Mouse (Mus musculus) stomach, embryonic 14.5 days (tissue): ENCODE measurements at regions not wholly inside any gene's neighbourhood (a gene's known extent, or its start where the extent isn't known, plus 50 kb on each side); places are given as distances from the start of the nearest gene placed in this dataset.

ENCODE experiments used
- ATAC-seq: fragments of 200-750 bp; cut with Nextera tagmentation; 2 replicates; pipeline ENCODE4 v1.8.0; 2017; ENCODE audit warnings: low read depth, moderate TSS enrichment; ENCODE audit not compliant: insufficient number of reproducible peaks, insufficient read depth, low FRiP score
- H3K27ac ChIP-seq: fragments of 300-500 bp; sonication (generic); 2 replicates; pipeline ENCODE4 v1.5.1; 2014; ENCODE audit warnings: mild to moderate bottlenecking, low read length, moderate library complexity, mixed read lengths
- H3K27me3 ChIP-seq: fragments of 300-500 bp; sonication (generic); 2 replicates; pipeline ENCODE4 v1.6.1; 2014; ENCODE audit warnings: low read length, control low read depth, mixed read lengths; ENCODE audit not compliant: control insufficient read depth, insufficient read depth
- H3K36me3 ChIP-seq: fragments of 300-500 bp; sonication (generic); 2 replicates; pipeline ENCODE4 v1.6.1; 2014; ENCODE audit warnings: mild to moderate bottlenecking, control low read depth, low read length, moderate library complexity, mixed read lengths; ENCODE audit not compliant: control insufficient read depth, insufficient read depth
- H3K4me1 ChIP-seq: fragments of 300-500 bp; sonication (generic); 2 replicates; pipeline ENCODE4 v1.6.1; 2014; ENCODE audit warnings: low read length, control low read depth, mixed read lengths; ENCODE audit not compliant: control insufficient read depth, insufficient read depth
- H3K4me2 ChIP-seq: fragments of 300-500 bp; sonication (generic); replicated peaks from 2 replicates; pipeline ENCODE4 v1.6.1; 2014; ENCODE audit warnings: low read depth, low read length, control low read depth
- H3K4me3 ChIP-seq: fragments of 300-500 bp; sonication (generic); 2 replicates; pipeline ENCODE4 v1.5.1; 2014; ENCODE audit warnings: low read depth, low read length, control low read depth
- H3K9ac ChIP-seq: fragments of 300-500 bp; sonication (generic); replicated peaks from 2 replicates; pipeline ENCODE4 v1.6.1; 2014; ENCODE audit warnings: low read depth, mild to moderate bottlenecking, control low read depth, low read length, moderate library complexity, mixed read lengths
- H3K9me3 ChIP-seq: fragments of 300-500 bp; sonication (generic); 2 replicates; pipeline ENCODE4 v1.6.1; 2016; ENCODE audit warnings: low read depth, low read length, control low read depth; ENCODE audit not compliant: control insufficient read depth
- WGBS: fragments of 180-500 bp; shearing (Covaris S2); extraction: QIAGEN DNeasy Blood & Tissue Kit; methylation state at CpG from one replicate; pipeline ENCODE4 v1.1.7; 2014; 5-methylcytosine and 5-hydroxymethylcytosine counted together

DNA sequence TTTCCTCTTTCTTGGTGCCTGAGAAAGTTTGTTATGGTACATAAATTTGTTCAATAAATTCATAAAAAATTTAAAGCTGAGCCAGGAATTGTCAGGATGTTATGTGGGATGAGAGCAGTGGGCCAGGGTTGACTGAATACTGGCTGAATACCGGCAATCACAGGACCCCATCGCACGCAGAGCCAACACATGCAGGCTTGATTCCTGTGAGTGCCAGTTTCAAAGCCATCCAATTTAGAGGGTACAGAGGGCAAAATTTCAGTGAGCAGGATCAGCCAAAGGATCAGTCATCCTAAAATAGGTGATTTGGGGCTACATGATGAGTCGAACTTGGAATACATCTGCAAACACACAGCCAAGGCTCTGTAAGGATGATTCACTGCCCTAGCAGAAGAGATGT, 583.6 kb upstream of the Nectin3 start:
- Histone ChIP-seq H3K4me1 (no peaks in the 10 kb centered on the region), H3K9me3 (no peaks in the 10 kb centered on the region), H3K27me3 (no peaks in the 10 kb centered on the region), H3K4me3 (no peak overlapping the region), H3K27ac (no peak overlapping the region), H3K9ac (no peak overlapping the region), H3K36me3 (no peaks in the 10 kb centered on the region), H3K4me2 (no peak overlapping the region)
- ATAC-seq: no peak
- WGBS: 92% methylated on average over 4 of the region's 4 CpGs

GRCm38 (mm10) chr16:47080330-47080729, 582.0 kb upstream of the Nectin3 start:
- Histone ChIP-seq H3K27ac (no peak overlapping the region), H3K27me3 (no peaks in the 10 kb centered on the region), H3K4me2 (no peak overlapping the region), H3K9me3 (no peaks in the 10 kb centered on the region), H3K36me3 (no peaks in the 10 kb centered on the region), H3K4me1 (no peaks in the 10 kb centered on the region), H3K9ac (no peak overlapping the region), H3K4me3 (no peak overlapping the region)
- ATAC-seq: peak; percentile 42; the same call in 1 of the 2 replicates
- 21% methylated on average over 2 of the region's 2 CpGs for WGBS

GRCm38 (mm10) chr16:47059293-47059963, 561.1 kb upstream of the Nectin3 start:
- Histone ChIP-seq H3K9me3 (no peaks in the 10 kb centered on the region), H3K4me1 (no peaks in the 10 kb centered on the region), H3K36me3 (no peaks in the 10 kb centered on the region), H3K27me3 (no peaks in the 10 kb centered on the region), H3K4me3 (no peak overlapping the region), H3K27ac (no peak overlapping the region), H3K9ac (no peak overlapping the region), H3K4me2 (no peak overlapping the region)
- WGBS: 71% methylated on average over 8 of the region's 8 CpGs
- ATAC-seq: no peak

- Histone ChIP-seq H3K27ac (no peak overlapping the region), H3K9ac (no peak overlapping the region), H3K27me3 (no peaks in the 10 kb centered on the region), H3K36me3 (no peaks in the 10 kb centered on the region), H3K4me2 (no peak overlapping the region), H3K4me3 (no peak overlapping the region), H3K4me1 (no peaks in the 10 kb centered on the region), H3K9me3 (no peaks in the 10 kb centered on the region)
- ATAC-seq: no peak
- WGBS: 60% methylated on average over 5 of the region's 5 CpGs
These were observed 560.5 kb upstream of the Nectin3 start for GRCm38 (mm10) chr16:47058811-47059210.

- Histone ChIP-seq H3K36me3 (no peaks in the 10 kb centered on the region), H3K4me3 (no peak overlapping the region), H3K9me3 (no peaks in the 10 kb centered on the region), H3K4me2 (no peak overlapping the region), H3K9ac (no peak overlapping the region), H3K27me3 (no peaks in the 10 kb centered on the region), H3K4me1 (no peaks in the 10 kb centered on the region), H3K27ac (no peak overlapping the region)
- ATAC-seq: no peak
These were observed 527.6 kb upstream of the Nectin3 start for GRCm38 (mm10) chr16:47025971-47026370.

- H3K4me2 ChIP-seq: no peak overlapping the region
- no peaks in the 10 kb centered on the region for H3K9me3 ChIP-seq
- no peak for ATAC-seq
- H3K4me1 ChIP-seq: no peaks in the 10 kb centered on the region
- H3K27ac ChIP-seq: no peak overlapping the region
- 77% methylated on average over 3 of the region's 3 CpGs for WGBS
- no peak overlapping the region for H3K4me3 ChIP-seq
- no peaks in the 10 kb centered on the region for H3K27me3 ChIP-seq
- H3K9ac ChIP-seq: no peak overlapping the region
- H3K36me3 ChIP-seq: no peaks in the 10 kb centered on the region
These were observed 519.2 kb upstream of the Nectin3 start for GRCm38 (mm10) chr16:47017486-47017885.

- WGBS: 74% methylated on average over 6 of the region's 6 CpGs
- ATAC-seq: no peak
- no peak overlapping the region for H3K4me3 ChIP-seq
- no peak overlapping the region for H3K9ac ChIP-seq
- H3K4me1 ChIP-seq: no peaks in the 10 kb centered on the region
- no peaks in the 10 kb centered on the region for H3K9me3 ChIP-seq
- H3K4me2 ChIP-seq: no peak overlapping the region
- H3K36me3 ChIP-seq: no peaks in the 10 kb centered on the region
- H3K27ac ChIP-seq: no peak overlapping the region
- no peaks in the 10 kb centered on the region for H3K27me3 ChIP-seq
These were observed 484.7 kb upstream of the Nectin3 start for GRCm38 (mm10) chr16:46982910-46983600.

DNA sequence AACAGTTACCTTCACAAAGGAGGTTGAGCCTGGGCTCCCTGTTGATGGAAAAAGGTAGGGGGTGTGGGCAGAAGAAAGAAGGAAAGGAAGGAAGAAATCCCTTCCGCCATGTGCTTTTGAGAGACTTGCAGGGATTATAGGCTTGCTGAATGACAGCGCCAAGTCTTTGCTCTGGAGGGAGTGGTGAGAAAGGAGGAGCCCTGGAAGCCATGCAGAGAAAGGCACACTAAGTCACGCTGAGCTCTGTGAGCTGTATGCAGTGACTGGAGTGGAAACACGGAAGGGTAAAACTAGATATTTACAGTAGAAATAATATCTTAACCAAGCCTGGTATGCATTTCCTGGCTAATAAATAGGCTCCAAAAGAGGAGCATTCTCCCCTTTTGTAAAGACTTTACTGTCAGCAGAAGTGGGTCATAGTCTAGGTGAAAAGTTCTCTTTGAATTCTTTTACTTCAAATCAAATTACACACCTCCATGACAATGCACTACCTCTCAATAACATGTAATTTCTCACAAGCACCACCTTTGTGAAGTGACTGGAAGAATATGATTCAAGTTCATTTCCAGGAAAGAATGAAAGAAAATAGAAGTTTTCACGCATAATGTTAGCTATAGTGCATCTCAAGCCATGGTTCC, 484.1 kb upstream of the Nectin3 start:
- Histone ChIP-seq H3K4me1 (no peaks in the 10 kb centered on the region), H3K9ac (no peak overlapping the region), H3K27me3 (no peaks in the 10 kb centered on the region), H3K9me3 (no peaks in the 10 kb centered on the region), H3K4me2 (no peak overlapping the region), H3K4me3 (no peak overlapping the region), H3K36me3 (no peaks in the 10 kb centered on the region), H3K27ac (no peak overlapping the region)
- WGBS: 61% methylated on average over 5 of the region's 5 CpGs
- no peak for ATAC-seq
